Mouse (Mus musculus): Measurements from ENCODE around the gene Foxe3. TPM values are rescaled to one million over a fixed set of nuclear protein-coding genes. Genes with fewer than 3 reads are reported as not detected.
A peak's percentile ranks its signal among the peaks of the same experiment; 100 is the strongest.

The Foxe3 gene
- polyA plus RNA-seq, 1 experiment from 2014 or later: not detected

- WGBS: 28% methylated on average over 8 of the region's 8 CpGs
- H3K9ac ChIP-seq: no peak overlapping the region
- H3K4me3 ChIP-seq (replicated peaks): no peak overlapping the region
- no peaks in the 10 kb centered on the region for H3K36me3 ChIP-seq
- no peak for ATAC-seq
- no peak overlapping the region for H3K4me2 ChIP-seq (replicated peaks)
- no peaks in the 10 kb centered on the region for H3K4me1 ChIP-seq (replicated peaks)
- H3K9me3 ChIP-seq: no peaks in the 10 kb centered on the region
- 0 out of 2 replicates have a peak, but pooled peaks cover 3% of the 10 kb centered on the region for H3K27me3 ChIP-seq (replicated peaks)
- no peak overlapping the region for H3K27ac ChIP-seq
Measured at GRCm38 (mm10) chr4:114942583-114942982, 16.8 kb upstream of the Foxe3 start.

- Histone ChIP-seq H3K27me3 (replicated peaks) (0 out of 2 replicates have a peak, but pooled peaks cover 3% of the 10 kb centered on the region), H3K27ac (no peak overlapping the region), H3K9me3 (no peaks in the 10 kb centered on the region), H3K4me1 (replicated peaks) (no peaks in the 10 kb centered on the region), H3K4me3 (replicated peaks) (no peak overlapping the region), H3K36me3 (no peaks in the 10 kb centered on the region), H3K4me2 (replicated peaks) (no peak overlapping the region), H3K9ac (no peak overlapping the region)
- ATAC-seq: no peak
- WGBS: 55% methylated on average over 4 of the region's 4 CpGs
Measured at GRCm38 (mm10) chr4:114942112-114942511, 16.3 kb upstream of the Foxe3 start.

DNA sequence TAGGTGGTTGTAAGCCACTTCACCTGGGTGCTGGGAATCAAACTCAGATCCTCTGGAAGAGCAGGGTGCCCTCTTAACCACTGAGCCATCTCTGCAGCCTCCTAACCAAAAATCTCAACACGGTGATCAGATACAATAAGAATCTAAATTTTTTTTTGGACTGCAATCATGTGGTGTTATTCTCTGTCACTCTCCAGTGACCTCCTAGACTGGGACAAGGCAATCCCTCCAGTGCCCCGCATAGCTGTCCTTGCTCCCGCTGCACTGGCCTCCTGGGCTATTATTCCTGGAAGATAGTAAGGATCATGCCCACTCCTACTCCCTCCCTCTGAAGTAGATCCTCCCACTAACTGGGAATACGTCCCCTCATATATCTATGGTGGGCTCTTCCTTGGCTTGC lies 15.5 kb upstream of the Foxe3 start:
- no peak overlapping the region for H3K4me3 ChIP-seq (replicated peaks)
- H3K4me2 ChIP-seq (replicated peaks): no peak overlapping the region
- no peak overlapping the region for H3K27ac ChIP-seq
- no peaks in the 10 kb centered on the region for H3K4me1 ChIP-seq (replicated peaks)
- H3K27me3 ChIP-seq (replicated peaks): 0 out of 2 replicates have a peak, but pooled peaks cover 3% of the 10 kb centered on the region
- 76% methylated on average over 4 of the region's 4 CpGs for WGBS
- H3K36me3 ChIP-seq: no peaks in the 10 kb centered on the region
- ATAC-seq: no peak
- H3K9me3 ChIP-seq: no peaks in the 10 kb centered on the region
- H3K9ac ChIP-seq: no peak overlapping the region

- Histone ChIP-seq H3K9ac (no peak overlapping the region), H3K9me3 (no peaks in the 10 kb centered on the region), H3K4me3 (replicated peaks) (no peak overlapping the region), H3K36me3 (no peaks in the 10 kb centered on the region), H3K27ac (no peak overlapping the region), H3K4me1 (replicated peaks) (no peaks in the 10 kb centered on the region), H3K4me2 (replicated peaks) (no peak overlapping the region), H3K27me3 (replicated peaks) (0 out of 2 replicates have a peak, but pooled peaks cover 3% of the 10 kb centered on the region)
- WGBS: 54% methylated on average over 3 of the region's 3 CpGs
- ATAC-seq: no peak
Measured at GRCm38 (mm10) chr4:114938248-114938647, 12.4 kb upstream of the Foxe3 start.

DNA sequence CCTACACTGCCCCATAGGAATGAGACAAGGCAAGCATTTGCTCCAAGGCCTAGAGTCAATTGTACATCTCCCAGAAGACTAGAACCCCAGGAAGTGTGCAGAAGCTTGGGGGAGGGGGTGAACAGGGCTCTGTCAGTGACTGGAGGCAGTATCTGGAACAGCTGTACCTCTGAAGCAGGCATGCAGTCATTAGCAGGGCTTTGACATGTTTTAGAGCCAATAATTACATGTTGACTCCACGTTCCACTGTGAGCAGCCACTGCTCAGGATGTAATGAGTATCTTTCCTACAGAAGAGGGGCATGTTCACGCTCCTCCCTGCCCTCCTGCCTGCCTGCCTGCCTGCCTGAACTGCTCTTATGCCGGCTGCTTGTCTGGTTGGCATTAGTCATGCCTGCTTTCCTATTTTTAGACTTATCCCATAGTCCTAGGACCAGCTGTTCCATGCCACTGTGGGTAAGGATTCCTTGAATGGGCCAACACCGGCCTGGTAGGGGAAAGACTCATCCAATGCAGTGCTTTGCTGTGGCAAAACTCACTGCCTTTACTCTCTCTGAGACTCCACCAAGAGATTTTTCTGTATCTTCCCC lies 11.7 kb upstream of the Foxe3 start:
- no peak overlapping the region for H3K4me2 ChIP-seq (replicated peaks)
- ATAC-seq: no peak
- no peak overlapping the region for H3K9ac ChIP-seq
- H3K27ac ChIP-seq: no peak overlapping the region
- no peaks in the 10 kb centered on the region for H3K4me1 ChIP-seq (replicated peaks)
- no peaks in the 10 kb centered on the region for H3K36me3 ChIP-seq
- peaks cover 8% of the 10 kb centered on the region; the same call in 1 of the 2 replicates for H3K27me3 ChIP-seq (replicated peaks)
- whole genome bisulfite sequencing: 78% methylated on average over 4 of the region's 4 CpGs
- H3K9me3 ChIP-seq: no peaks in the 10 kb centered on the region
- no peak overlapping the region for H3K4me3 ChIP-seq (replicated peaks)

DNA sequence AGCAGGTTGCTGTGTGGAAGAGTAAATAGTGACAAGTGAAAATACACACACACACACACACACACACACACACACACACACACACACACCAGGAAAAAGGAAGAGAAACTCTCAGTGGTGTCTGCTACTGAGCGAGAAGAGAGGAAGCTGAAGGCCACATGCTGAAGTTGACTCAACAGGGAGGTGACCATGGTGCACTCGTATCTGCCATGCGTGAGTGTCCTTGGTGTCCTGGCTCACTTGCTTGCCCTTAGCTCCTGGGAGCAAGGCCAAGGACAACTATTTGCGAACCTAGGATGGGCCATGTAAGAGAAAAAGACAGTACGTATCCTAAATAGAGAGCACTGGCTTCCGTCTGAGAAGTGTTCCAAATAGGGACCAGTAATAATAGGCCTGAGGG lies 8.4 kb upstream of the Foxe3 start:
- WGBS: 88% methylated on average over 6 of the region's 6 CpGs
- no peak for ATAC-seq
- no peak overlapping the region for H3K4me2 ChIP-seq (replicated peaks)
- no peaks in the 10 kb centered on the region for H3K36me3 ChIP-seq
- no peak overlapping the region for H3K9ac ChIP-seq
- no peak overlapping the region for H3K27ac ChIP-seq
- no peak overlapping the region for H3K4me3 ChIP-seq (replicated peaks)
- peaks cover 14% of the 10 kb centered on the region for H3K27me3 ChIP-seq (replicated peaks)
- no peaks in the 10 kb centered on the region for H3K9me3 ChIP-seq
- H3K4me1 ChIP-seq (replicated peaks): no peaks in the 10 kb centered on the region

GRCm38 (mm10) chr4:114932747-114933146 lies 6.9 kb upstream of the Foxe3 start:
- Histone ChIP-seq H3K9ac (no peak overlapping the region), H3K27ac (no peak overlapping the region), H3K9me3 (no peaks in the 10 kb centered on the region), H3K4me3 (replicated peaks) (no peak overlapping the region), H3K27me3 (replicated peaks) (peaks cover 23% of the 10 kb centered on the region), H3K36me3 (no peaks in the 10 kb centered on the region), H3K4me1 (replicated peaks) (no peaks in the 10 kb centered on the region), H3K4me2 (replicated peaks) (no peak overlapping the region)
- 89% methylated on average over 4 of the region's 4 CpGs for WGBS
- ATAC-seq: no peak

GRCm38 (mm10) chr4:114929155-114929554 lies 3.3 kb upstream of the Foxe3 start:
- Histone ChIP-seq H3K4me3 (replicated peaks) (no peak overlapping the region), H3K36me3 (no peaks in the 10 kb centered on the region), H3K27ac (no peak overlapping the region), H3K4me1 (replicated peaks) (peaks cover 12% of the 10 kb centered on the region), H3K9ac (no peak overlapping the region), H3K27me3 (replicated peaks) (peaks cover 59% of the 10 kb centered on the region), H3K4me2 (replicated peaks) (no peak overlapping the region), H3K9me3 (no peaks in the 10 kb centered on the region)
- no peak for ATAC-seq
- 37% methylated on average over 15 of the region's 15 CpGs for WGBS

DNA sequence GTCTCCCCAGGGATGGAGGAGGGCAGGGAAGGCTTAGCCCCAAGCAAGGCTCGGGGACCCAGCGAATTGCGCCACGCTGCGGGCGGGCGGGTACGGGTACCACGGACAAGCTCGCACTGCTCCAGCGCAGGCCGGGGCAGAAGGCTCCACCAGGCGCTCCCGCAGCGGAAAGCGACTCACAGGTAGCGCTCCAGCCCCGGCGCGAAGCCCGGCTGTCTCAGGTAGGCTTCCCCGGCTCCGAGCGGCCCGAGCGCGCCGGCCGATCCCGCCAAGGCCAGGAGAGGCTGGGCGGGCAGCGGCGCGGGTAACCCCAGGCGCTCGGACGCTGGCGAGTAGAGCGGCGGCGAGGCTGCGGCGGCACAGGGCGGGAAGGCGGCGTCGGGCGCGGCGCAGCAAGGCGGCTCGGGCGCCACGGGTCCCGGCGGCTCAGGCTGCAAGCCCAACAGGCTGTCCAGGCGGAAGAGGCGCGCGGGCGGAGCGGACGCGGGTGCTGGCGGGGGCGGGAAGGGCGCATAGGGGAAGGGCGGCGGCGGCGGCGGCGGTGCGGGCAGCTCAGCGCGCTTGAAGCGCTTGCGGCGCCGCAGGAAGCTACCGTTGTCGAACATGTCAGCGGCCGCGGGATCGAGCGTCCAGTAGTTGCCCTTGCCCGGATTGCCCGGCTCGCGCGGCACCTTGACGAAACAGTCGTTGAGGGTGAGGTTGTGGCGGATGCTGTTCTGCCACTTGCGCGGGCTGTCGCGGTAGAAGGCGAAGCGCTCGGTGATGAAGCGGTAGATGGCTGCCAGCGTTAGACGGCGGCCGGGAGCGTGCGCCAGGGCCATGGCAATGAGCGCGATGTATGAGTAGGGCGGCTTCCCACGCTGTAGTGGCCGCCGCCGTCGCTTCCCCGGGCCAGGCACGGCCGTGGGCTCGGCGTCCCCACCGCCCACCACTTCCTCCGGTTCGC lies 569 bp downstream of the Foxe3 start:
- under 1% methylated on average over 121 of the region's 125 CpGs for WGBS
- Histone ChIP-seq H3K4me2 (replicated peaks) (peak overlapping the region; percentile 89), H3K9me3 (no peaks in the 10 kb centered on the region), H3K27me3 (replicated peaks) (peaks cover 76% of the 10 kb centered on the region), H3K4me1 (replicated peaks) (peaks cover 12% of the 10 kb centered on the region), H3K4me3 (replicated peaks) (peak overlapping the region; percentile 46), H3K36me3 (no peaks in the 10 kb centered on the region), H3K9ac (peak overlapping the region; percentile 13; the same call in 1 of the 2 replicates), H3K27ac (no peak overlapping the region)
- ATAC-seq: peak; percentile 62

- Histone ChIP-seq H3K9me3 (no peaks in the 10 kb centered on the region), H3K27me3 (replicated peaks) (peaks cover 49% of the 10 kb centered on the region), H3K27ac (no peak overlapping the region), H3K9ac (no peak overlapping the region), H3K4me1 (replicated peaks) (peaks cover 7% of the 10 kb centered on the region; the same call in 1 of the 2 replicates), H3K36me3 (no peaks in the 10 kb centered on the region), H3K4me3 (replicated peaks) (no peak overlapping the region), H3K4me2 (replicated peaks) (no peak overlapping the region)
- 37% methylated on average over 2 of the region's 2 CpGs for WGBS
- no peak for ATAC-seq
Measured at GRCm38 (mm10) chr4:114917091-114917490, 8.7 kb downstream of the Foxe3 start.

DNA sequence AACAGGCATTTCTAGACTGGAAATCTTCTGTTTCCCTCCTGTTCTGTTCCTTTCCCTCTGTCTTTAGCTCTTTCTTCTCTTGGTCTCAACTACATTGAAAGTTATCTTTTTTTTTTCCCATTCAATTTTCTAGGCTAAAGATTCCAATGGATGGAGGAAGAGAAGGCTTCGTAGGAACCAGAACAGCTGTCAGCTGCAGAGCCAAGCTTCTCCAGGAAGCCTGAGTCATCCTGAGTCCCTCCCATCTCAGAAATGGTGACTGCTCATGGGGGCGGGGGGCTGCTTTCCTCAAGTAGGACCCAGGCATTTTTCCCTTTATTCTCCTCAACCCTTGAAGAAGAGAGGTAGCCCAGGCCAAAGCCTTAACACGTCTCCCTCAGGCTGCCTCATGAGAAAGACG lies 9.8 kb downstream of the Foxe3 start:
- Histone ChIP-seq H3K9ac (no peak overlapping the region), H3K36me3 (no peaks in the 10 kb centered on the region), H3K4me2 (replicated peaks) (no peak overlapping the region), H3K4me1 (replicated peaks) (peaks cover 7% of the 10 kb centered on the region; the same call in 1 of the 2 replicates), H3K27ac (no peak overlapping the region), H3K27me3 (replicated peaks) (peaks cover 57% of the 10 kb centered on the region), H3K9me3 (no peaks in the 10 kb centered on the region), H3K4me3 (replicated peaks) (no peak overlapping the region)
- ATAC-seq: no peak
- WGBS: 43% methylated on average over 4 of the region's 4 CpGs

DNA sequence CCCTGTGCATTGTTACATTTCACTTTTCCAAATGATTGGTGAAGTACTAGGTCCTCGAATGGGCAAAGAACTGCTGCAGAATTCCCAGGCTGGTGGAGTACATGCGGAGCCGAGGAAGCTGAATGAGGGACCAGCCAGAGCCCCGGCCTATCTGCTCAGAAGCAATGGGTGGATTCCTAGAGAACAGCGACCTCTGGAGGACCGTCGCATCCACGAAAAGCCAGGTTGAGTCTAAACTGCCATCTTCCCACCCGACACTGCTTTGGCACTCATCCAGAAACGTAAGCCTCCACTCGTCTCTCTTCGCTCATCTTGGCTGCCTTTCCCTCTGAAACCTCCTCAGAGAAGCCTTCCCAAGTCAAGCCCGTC lies 12.2 kb downstream of the Foxe3 start:
- Histone ChIP-seq H3K4me3 (replicated peaks) (0 out of 2 replicates have a peak overlapping the region, but pooled peaks have one; percentile 2), H3K9me3 (no peaks in the 10 kb centered on the region)
- WGBS: under 1% methylated on average over 13 of the region's 13 CpGs

More for the DNA sequence above, 12.2 kb downstream of the Foxe3 start:
- ATAC-seq: no peak
- H3K4me2 ChIP-seq (replicated peaks): no peak overlapping the region; the same call in 1 of the 2 replicates
- H3K27me3 ChIP-seq (replicated peaks): peaks cover 80% of the 10 kb centered on the region
- H3K4me1 ChIP-seq (replicated peaks): peaks cover 15% of the 10 kb centered on the region; the same call in 1 of the 2 replicates
- H3K27ac ChIP-seq: no peak overlapping the region
- no peak overlapping the region for H3K9ac ChIP-seq
- H3K36me3 ChIP-seq: no peaks in the 10 kb centered on the region

All from intestine, embryonic 15.5 days (tissue).